Mouse (Mus musculus): Measurements from ENCODE around the gene Sgsm1. TPM values are rescaled to one million over a fixed set of nuclear protein-coding genes. Genes with fewer than 3 reads are reported as not detected.
A peak's percentile ranks its signal among the peaks of the same experiment; 100 is the strongest.

Gene Sgsm1
- total RNA-seq, 2 experiments from 2014 or later = 175 to 185 TPM

DNA sequence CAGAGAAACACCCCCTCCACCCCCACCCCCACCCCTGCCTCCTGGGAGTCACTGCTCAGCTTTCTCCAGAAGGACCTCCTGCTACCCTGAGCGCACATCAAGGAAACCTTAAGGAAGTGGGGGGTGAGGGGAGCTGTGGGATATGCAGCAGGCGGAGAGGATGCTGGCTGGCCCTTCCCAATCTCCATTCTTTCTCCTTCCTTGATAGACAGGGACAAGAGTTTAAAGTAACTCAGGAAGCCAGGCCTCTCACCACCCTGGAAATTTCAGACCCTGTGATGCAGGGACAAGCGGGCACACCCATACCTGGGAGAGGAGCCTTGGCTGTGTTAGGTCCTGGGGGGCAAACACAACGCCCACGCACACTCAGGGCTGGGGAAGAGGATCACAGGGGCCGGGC is 100.3 kb downstream of the Sgsm1 start:
- DNase-seq (ENCODE audit: extremely low spot score in 1 of 2, low spot score in 2 of 2) = no peak
- Histone ChIP-seq H3K4me3 (no peak overlapping the region), H3K27ac (peak overlapping the region; percentile 6; the same call in 1 of the 2 replicates)
- intact Hi-C loops (cut with DNase I) = no loop called here
- no peak for TF ChIP-seq CTCF (IDR thresholded peaks at IDR 0.05)

DNA sequence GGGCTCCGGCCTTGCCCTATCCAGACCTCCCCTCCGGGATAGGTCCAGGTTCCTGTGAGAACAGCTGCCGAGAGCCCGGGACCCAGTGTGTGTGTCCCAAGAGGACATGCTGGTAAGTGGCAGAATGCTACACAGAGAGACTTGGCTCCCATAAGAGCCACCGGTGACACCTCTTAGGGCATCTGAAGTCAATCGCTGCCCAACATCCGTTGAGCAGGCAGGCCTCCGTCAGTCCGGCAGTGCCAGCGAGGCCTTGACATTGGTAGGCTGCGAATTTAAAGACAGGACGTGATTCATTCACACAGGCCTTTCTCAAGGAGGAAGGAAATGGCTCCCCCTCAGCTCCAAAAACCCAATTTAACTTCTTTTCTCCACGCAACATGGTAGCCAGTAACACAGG is 100.7 kb downstream of the Sgsm1 start:
- intact Hi-C loops (cut with DNase I) = no loop called here
- Histone ChIP-seq H3K4me3 (no peak overlapping the region), H3K27ac (peak overlapping the region; percentile 83)
- DNase-seq (ENCODE audit: extremely low spot score in 1 of 2, low spot score in 2 of 2) = no peak
- no peak for TF ChIP-seq CTCF (IDR thresholded peaks at IDR 0.05)

GRCm38 (mm10) chr5:113209401-113209750 is 101.2 kb downstream of the Sgsm1 start:
- intact Hi-C loops (cut with DNase I) = no loop called here
- DNase-seq (ENCODE audit: extremely low spot score in 1 of 2, low spot score in 2 of 2) = no peak
- H3K4me3 ChIP-seq = no peak overlapping the region
- no peak for TF ChIP-seq CTCF (IDR thresholded peaks at IDR 0.05)
- peak overlapping the region; percentile 83 for H3K27ac ChIP-seq

GRCm38 (mm10) chr5:113208622-113209400 is 101.8 kb downstream of the Sgsm1 start:
- H3K4me3 ChIP-seq = no peak overlapping the region
- no peak for TF ChIP-seq CTCF (IDR thresholded peaks at IDR 0.05)
- H3K27ac ChIP-seq = peak overlapping the region; percentile 83
- peak in 1 of 2 experiments; percentile 36 for DNase-seq (ENCODE audit: extremely low spot score in 1 of 2, low spot score in 2 of 2)
- intact Hi-C loops (cut with DNase I) = no loop called here

- no peak for TF ChIP-seq CTCF (IDR thresholded peaks at IDR 0.05)
- intact Hi-C loops (cut with DNase I) = no loop called here
- Histone ChIP-seq H3K4me3 (no peak overlapping the region), H3K27ac (peak overlapping the region; percentile 83)
- DNase-seq (ENCODE audit: extremely low spot score in 1 of 2, low spot score in 2 of 2) = no peak
Measured at GRCm38 (mm10) chr5:113208048-113208447, 102.5 kb downstream of the Sgsm1 start.

DNA sequence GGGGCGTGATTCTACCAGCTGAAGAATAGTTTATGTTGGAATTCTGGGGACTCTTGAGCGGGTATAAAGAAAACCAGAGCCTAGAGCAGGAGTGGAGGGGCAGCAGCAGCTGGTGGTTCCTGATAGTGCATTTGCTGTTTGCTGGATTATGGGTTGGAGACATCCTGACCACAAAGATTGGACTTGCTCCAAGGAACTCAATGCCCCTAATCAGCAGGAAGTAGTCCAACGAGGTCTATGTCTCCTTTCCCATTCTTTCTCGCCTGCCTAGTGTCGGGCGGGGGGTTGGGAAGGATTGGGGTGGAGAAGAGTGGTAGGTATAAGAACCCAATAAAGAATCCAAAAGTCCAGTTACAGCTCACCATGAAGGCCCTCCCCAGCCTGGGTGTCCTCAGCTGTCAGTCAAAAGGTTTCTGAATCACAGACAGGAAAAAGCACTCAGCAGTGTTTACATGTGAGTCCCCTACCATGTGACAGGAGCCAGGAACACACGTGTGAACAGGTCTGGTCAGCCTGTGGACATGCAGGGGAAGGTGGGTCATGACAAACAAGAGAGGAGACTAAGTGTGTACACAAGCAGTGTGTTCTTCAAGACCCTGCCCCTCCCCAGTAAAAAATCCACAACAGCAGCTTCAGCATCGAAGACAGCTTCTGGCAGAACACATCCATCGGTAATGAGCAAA is 103.8 kb downstream of the Sgsm1 start:
- intact Hi-C loops (cut with DNase I) = no loop called here
- H3K4me3 ChIP-seq = no peak overlapping the region

DNA sequence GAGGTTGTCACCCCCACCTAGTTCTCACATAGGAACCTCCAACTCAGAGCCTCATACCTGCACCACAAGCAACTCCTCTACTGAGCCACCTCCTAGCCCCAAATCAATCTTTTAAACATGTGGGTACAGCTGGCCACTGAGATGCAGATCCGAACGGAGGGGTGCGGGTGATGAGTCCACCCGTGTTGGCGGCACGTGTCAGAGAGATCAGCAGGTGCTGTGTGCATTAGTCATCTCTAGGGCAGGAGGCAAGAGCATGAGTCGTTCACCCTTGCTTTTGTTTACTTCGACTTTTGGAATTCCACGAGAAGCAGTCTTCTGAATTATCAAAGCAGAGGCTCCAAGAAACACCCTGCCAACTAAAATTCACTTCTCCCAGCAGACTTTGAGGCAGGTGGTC is 106.4 kb downstream of the Sgsm1 start:
- DNase-seq (ENCODE audit: extremely low spot score in 1 of 2, low spot score in 2 of 2) = no peak
- Histone ChIP-seq H3K27ac (no peak overlapping the region), H3K4me3 (no peak overlapping the region)
- no peak for TF ChIP-seq CTCF (IDR thresholded peaks at IDR 0.05)
- intact Hi-C loops (cut with DNase I) = no loop called here

More for the DNA sequence above, 103.8 kb downstream of the Sgsm1 start:
- TF ChIP-seq CTCF (IDR thresholded peaks at IDR 0.05) = no peak
- DNase-seq (ENCODE audit: extremely low spot score in 1 of 2, low spot score in 2 of 2) = no peak
- H3K27ac ChIP-seq = peak overlapping the region; percentile 44; the same call in 1 of the 2 replicates

- no peak overlapping the region for H3K4me3 ChIP-seq
- intact Hi-C loops (cut with DNase I) = no loop called here
- peak overlapping the region; percentile 20; the same call in 1 of the 2 replicates for H3K27ac ChIP-seq
- DNase-seq (ENCODE audit: extremely low spot score in 1 of 2, low spot score in 2 of 2) = no peak
- no peak for TF ChIP-seq CTCF (IDR thresholded peaks at IDR 0.05)
Measured at GRCm38 (mm10) chr5:113199772-113200134, 110.8 kb downstream of the Sgsm1 start.

DNA sequence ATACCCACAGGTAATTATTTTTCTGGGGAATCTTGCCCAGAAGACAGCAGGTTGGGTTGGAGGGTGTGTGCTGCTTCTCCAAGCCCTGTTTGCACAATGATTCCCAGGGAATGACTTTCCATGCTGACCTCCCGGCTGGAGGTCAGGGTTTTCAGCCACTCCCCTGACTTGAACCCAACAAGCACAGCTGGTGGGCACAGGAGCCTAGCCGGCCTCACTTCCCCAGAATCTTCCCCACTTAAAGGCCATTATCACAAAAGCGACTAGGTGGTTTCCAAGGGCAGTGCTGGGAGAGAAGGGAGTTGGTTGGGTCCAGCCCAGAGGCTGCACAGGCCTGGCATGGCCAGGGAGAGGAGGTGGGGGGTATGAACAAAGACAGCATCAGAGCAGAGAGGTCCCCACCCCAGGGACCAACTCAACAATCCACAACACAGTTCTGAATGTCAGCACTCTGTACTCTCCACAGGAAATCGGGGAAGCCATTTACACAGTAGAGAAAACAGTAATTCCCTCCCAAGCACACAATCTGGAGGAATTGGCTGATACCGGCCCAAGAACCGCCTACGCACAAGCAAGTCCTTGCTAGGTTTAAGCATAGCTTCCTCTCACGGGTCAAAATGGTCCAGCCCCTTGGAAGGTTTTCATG is 111.3 kb downstream of the Sgsm1 start:
- TF ChIP-seq CTCF (IDR thresholded peaks at IDR 0.05) = no peak
- intact Hi-C loops (cut with DNase I) = no loop called here
- no peak for DNase-seq (ENCODE audit: extremely low spot score in 1 of 2, low spot score in 2 of 2)
- Histone ChIP-seq H3K4me3 (no peak overlapping the region), H3K27ac (peak overlapping the region; percentile 20)

DNA sequence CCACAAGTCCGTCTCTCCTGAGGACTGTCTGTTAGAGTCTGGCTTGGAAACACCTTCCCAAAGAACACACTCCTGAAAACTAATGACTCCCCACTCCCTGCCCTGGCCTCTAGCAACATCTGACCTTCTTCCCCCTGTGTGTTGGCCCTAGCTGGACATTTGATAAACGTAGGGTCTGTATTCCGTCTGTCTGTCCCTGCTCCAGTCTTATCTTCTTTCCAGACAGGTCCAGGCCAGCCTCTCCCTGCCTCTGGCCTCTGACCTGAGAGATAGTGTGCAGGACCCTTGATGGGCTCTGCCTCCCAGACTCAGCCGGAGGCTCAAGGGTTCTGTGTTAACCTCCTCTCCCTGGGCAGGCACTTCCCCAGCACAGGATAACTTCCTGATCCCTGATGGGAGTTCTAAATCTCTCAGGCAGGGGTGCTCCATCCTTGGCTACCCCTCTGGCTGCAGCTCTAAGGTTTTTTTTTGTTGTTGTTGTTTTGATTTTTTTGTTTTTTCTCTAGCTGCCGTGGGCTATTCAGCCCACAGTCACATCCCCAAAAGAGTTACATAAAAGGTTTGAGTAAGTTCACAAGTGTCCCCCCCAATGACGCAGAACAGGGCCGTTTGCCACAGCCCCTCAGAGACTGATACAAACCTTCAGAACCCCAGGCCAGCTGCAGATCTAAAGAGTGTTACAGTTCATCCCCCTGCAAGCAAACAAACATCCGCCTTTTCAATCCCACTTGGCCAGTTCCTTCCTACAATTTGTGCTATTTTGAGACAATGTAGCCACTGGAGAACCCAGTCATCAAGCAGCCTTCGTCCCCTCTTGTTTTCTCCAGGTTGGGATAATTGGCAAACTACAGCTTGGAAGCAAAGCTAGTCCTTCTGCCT is 113.4 kb downstream of the Sgsm1 start:
- H3K4me3 ChIP-seq = no peak overlapping the region
- peak overlapping the region; percentile 75 for H3K27ac ChIP-seq
- intact Hi-C loops (cut with DNase I) = no loop called here
- TF ChIP-seq CTCF (IDR thresholded peaks at IDR 0.05) = no peak
- no peak for DNase-seq (ENCODE audit: extremely low spot score in 1 of 2, low spot score in 2 of 2)

DNA sequence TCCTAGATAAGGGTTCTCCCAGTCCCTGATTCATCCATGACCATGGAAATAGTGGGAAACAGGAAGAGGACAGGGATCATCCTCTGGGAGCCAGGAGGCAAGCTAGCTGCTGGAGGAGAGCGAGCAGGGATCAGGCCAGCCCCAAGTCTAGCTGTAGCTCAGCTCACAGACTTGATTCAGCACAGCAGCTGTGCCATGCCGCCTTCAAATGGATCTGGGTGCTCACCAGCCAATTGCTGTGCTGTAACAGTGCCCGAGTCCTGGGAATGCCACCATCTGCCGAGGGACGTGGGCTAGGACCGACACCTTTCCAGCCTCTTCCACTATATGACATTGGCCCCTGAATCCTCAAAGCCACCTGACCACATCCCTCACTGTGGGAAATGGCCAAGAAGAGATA is 114.7 kb downstream of the Sgsm1 start:
- DNase-seq (ENCODE audit: extremely low spot score in 1 of 2, low spot score in 2 of 2) = peak in 1 of 2 experiments; percentile 43
- intact Hi-C loops (cut with DNase I) = no loop called here
- peak overlapping the region; percentile 75 for H3K27ac ChIP-seq
- H3K4me3 ChIP-seq = no peak overlapping the region
- TF ChIP-seq CTCF (IDR thresholded peaks at IDR 0.05) = no peak

Measured in left cerebral cortex, adult 2 months (tissue).